8 mouse cellular contexts compared by ENCODE assay signal in the genomic region with DNA sequence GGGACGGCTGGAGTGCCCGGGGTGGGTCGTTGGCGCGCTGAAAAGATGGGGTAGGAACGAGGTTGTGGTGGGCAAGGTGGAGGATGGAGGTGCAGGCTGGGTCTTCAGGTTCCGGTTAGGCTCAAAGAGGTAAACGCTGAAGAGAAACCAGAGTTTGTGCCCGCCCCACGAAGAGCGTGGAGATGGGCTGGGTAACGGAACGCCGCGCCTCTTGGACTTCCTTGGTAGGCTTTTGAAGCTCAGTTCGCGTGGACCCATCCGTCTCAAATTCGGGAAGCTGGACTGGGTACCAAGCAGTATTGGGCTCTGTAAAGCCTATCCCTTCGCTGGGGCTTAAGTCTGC. TPM values are rescaled to one million over a fixed set of nuclear protein-coding genes. Genes with fewer than 3 reads are reported as not detected.
A peak's percentile ranks its signal among the peaks of the same experiment; 100 is the strongest.
DNase-seq lines count a peak whose midpoint lies in the region; ATAC-seq and TF ChIP-seq lines count a peak whose summit lies in the region.

No protein-coding gene starts in this region.

- no peaks in the 10 kb centered on the region for H3K9me3 ChIP-seq in heart, embryonic 14.5 days (ENCODE audit: control insufficient read depth, low read length)
- H3K9me3 ChIP-seq in megakaryocyte, embryonic 14.5 days: no peaks in the 10 kb centered on the region

- intact Hi-C loops in left cerebral cortex, postnatal 10 days (cut with DNase I): loop anchor here (2.0 kb wide), 1 partner anchor 132 kb away; no protein-coding TSS in a partner anchor

- TF ChIP-seq POLR2A in cerebellum, adult 2 months (IDR thresholded peaks at IDR 0.05; ENCODE audit: borderline replicate concordance, insufficient read depth, low read length): no peak

- no peak for TF ChIP-seq CTCF in cerebellum, adult 2 months (IDR thresholded peaks at IDR 0.05; ENCODE audit: borderline replicate concordance, insufficient read depth, low read depth, low read length)

- peak overlapping the region; percentile 90 for H3K4me3 ChIP-seq in cerebellum, adult 2 months (replicated peaks; ENCODE audit: insufficient read depth, low read depth, low read length)
- peak overlapping the region; percentile 71 to 74 for H3K4me3 ChIP-seq in heart, embryonic 14.5 days (ENCODE audit: control insufficient read depth in 1 of 2, insufficient read depth in 1 of 2, low read depth in 1 of 2, low read length in 2 of 2)
- peak overlapping the region; percentile 96 for H3K4me3 ChIP-seq in megakaryocyte, embryonic 14.5 days (replicated peaks)

- peak overlapping the region; percentile 75 for H3K4me2 ChIP-seq in heart, embryonic 14.5 days (ENCODE audit: low read length)

- ATAC-seq in heart, embryonic 14.5 days (ENCODE audit: insufficient number of reproducible peaks, insufficient read depth, low FRiP score, low read depth): peak; percentile 4; the same call in 1 of the 2 replicates

- H3K36me3 ChIP-seq in heart, embryonic 14.5 days (ENCODE audit: control insufficient read depth, insufficient read depth, low read length): peaks cover 22% of the 10 kb centered on the region
- peaks cover 37% of the 10 kb centered on the region for H3K36me3 ChIP-seq in megakaryocyte, embryonic 14.5 days (replicated peaks; ENCODE audit: low read length)

- H3K27me3 ChIP-seq in cerebellum, adult 2 months (ENCODE audit: control insufficient read depth, insufficient read depth, low read length): no peaks in the 10 kb centered on the region
- H3K27me3 ChIP-seq in heart, embryonic 14.5 days (ENCODE audit: control insufficient read depth, insufficient read depth, low read length): no peaks in the 10 kb centered on the region
- H3K27me3 ChIP-seq in megakaryocyte, embryonic 14.5 days (replicated peaks): no peaks in the 10 kb centered on the region

- under 1% methylated on average over 20 of the region's 20 CpGs for WGBS in cerebellum, adult 2 months
- WGBS in heart, embryonic 14.5 days: under 1% methylated on average over 20 of the region's 20 CpGs

- peak overlapping the region; percentile 84 for H3K27ac ChIP-seq in cerebellum, adult 2 months (ENCODE audit: insufficient read depth, low read length)
- peak overlapping the region; percentile 61 to 81 for H3K27ac ChIP-seq in heart, embryonic 14.5 days (replicated peaks in 1 of 2; ENCODE audit: control insufficient read depth in 1 of 2, insufficient read depth in 1 of 2, low read depth in 2 of 2, low read length in 2 of 2)

- no peak for DNase-seq in cerebellum, adult 2 months
- no peak for DNase-seq in cerebellum, postnatal 4 days (ENCODE audit: low spot score in 2 of 2)
- peak; percentile 72 for DNase-seq in thymus, postnatal 4 days
- no peak for DNase-seq in thymus, postnatal 0 days (ENCODE audit: low spot score)
- peak; percentile 40 to 71 for DNase-seq in left cerebral cortex, postnatal 10 days (ENCODE audit: extremely low spot score in 1 of 2, low spot score in 2 of 2)
- DNase-seq in urinary bladder, postnatal 10 days (ENCODE audit: low spot score): peak; percentile 18

- H3K9ac ChIP-seq in heart, embryonic 14.5 days (ENCODE audit: low read length): peak overlapping the region; percentile 81

- H3K4me1 ChIP-seq in cerebellum, adult 2 months (ENCODE audit: control insufficient read depth, insufficient read depth, low read length): no peaks in the 10 kb centered on the region
- peaks cover 0 to 16% of the 10 kb centered on the region in 2 experiments; a peak in 3 of 4 replicates for H3K4me1 ChIP-seq in heart, embryonic 14.5 days (ENCODE audit: control insufficient read depth in 2 of 2, insufficient read depth in 2 of 2, low read length in 2 of 2)
- peaks cover 44% of the 10 kb centered on the region for H3K4me1 ChIP-seq in megakaryocyte, embryonic 14.5 days

RNA-seq across cellular contexts. Expression of a gene that starts 0.5 kb away (rescaled TPM):
- polyA plus RNA-seq in cerebellum, adult 2 months (2012; rRNA removed): 180 and 186 TPM in 2 replicates
- polyA plus RNA-seq in thymus, postnatal 0 days (2015; fragmentation: Nextera tagmentation; extraction: Ambion mirVana): 2,611 and 2,714 TPM in 2 replicates
- 751 and 792 TPM in 2 replicates for polyA plus RNA-seq in heart, embryonic 14.5 days (2014; fragmentation: Nextera tagmentation; extraction: Ambion mirVana)
- total RNA-seq in left cerebral cortex, postnatal 10 days (2021): 100 to 1,000 TPM; 193 to 198 TPM
- 21.8 and 484 TPM in 2 replicates for polyA plus RNA-seq in megakaryocyte, embryonic 14.5 days (2012; ENCODE audit: insufficient read depth, low replicate concordance)

RNA-seq across cellular contexts. Expression of a gene that starts 0.7 kb away (rescaled TPM):
- 29.8 and 31.8 TPM in 2 replicates for polyA plus RNA-seq in cerebellum, adult 2 months (2012; rRNA removed)
- polyA plus RNA-seq in thymus, postnatal 0 days (2015; fragmentation: Nextera tagmentation; extraction: Ambion mirVana): 77.0 and 78.9 TPM in 2 replicates
- 30.9 and 35.2 TPM in 2 replicates for polyA plus RNA-seq in heart, embryonic 14.5 days (2014; fragmentation: Nextera tagmentation; extraction: Ambion mirVana)
- total RNA-seq in left cerebral cortex, postnatal 10 days (2021): 10 to 100 TPM; 50.2 to 57.8 TPM
- polyA plus RNA-seq in megakaryocyte, embryonic 14.5 days (2012; ENCODE audit: insufficient read depth, low replicate concordance): 0.91 TPM in 1 of 2 replicates, not detected in the other

Comparison
In these comparisons a context has a peak if more than half of its experiments do, and no peak if none do; other contexts are left out.
1. DNase-seq: peak in thymus, postnatal 4 days (single experiment), left cerebral cortex, postnatal 10 days (2 of 2) and urinary bladder, postnatal 10 days (single experiment); none in cerebellum, adult 2 months (0 of 2), cerebellum, postnatal 4 days (0 of 2) and thymus, postnatal 0 days (single experiment).
2. RNA of a gene that starts 0.7 kb away (polyA plus RNA-seq): 77.0 to 78.9 TPM in thymus, postnatal 0 days, 30.9 to 35.2 TPM in heart, embryonic 14.5 days and 29.8 to 31.8 TPM in cerebellum, adult 2 months; 0.91 TPM in megakaryocyte, embryonic 14.5 days; every median in the first group is over 10 times any median in the second.
3. Peak in every context shown above with its lines, with median percentiles within 50 percentile points of each other: H3K4me3 ChIP-seq.